Mouse (Mus musculus) heart, embryonic 12.5 days (tissue): ENCODE measurements at regions not wholly inside any gene's neighbourhood (a gene's known extent, or its start where the extent isn't known, plus 50 kb on each side); places are given as distances from the start of the nearest gene placed in this dataset.

Experiments used
- ATAC-seq: fragments of 200-750 bp; cut with Nextera tagmentation; 2 replicates; pipeline ENCODE4 v1.8.0; 2017; ENCODE audit warnings: moderate TSS enrichment, moderate library complexity; ENCODE audit not compliant: insufficient number of reproducible peaks, low FRiP score
- H3K27ac ChIP-seq: fragments of 300-500 bp; sonication (generic); 2 replicates; pipeline ENCODE4 v1.5.1; 2016; ENCODE audit warnings: mild to moderate bottlenecking, moderate library complexity; ENCODE audit not compliant: poor library complexity, severe bottlenecking
- H3K27me3 ChIP-seq: fragments of 300-500 bp; sonication (generic); replicated peaks from 2 replicates; pipeline ENCODE4 v1.6.1; 2016; ENCODE audit warnings: mild to moderate bottlenecking, moderate library complexity
- H3K36me3 ChIP-seq: fragments of 300-500 bp; sonication (generic); 2 replicates; pipeline ENCODE4 v1.6.1; 2016; ENCODE audit warnings: mild to moderate bottlenecking, moderate library complexity
- H3K4me1 ChIP-seq: fragments of 300-500 bp; sonication (generic); replicated peaks from 2 replicates; pipeline ENCODE4 v1.6.1; 2016; ENCODE audit warnings: mild to moderate bottlenecking
- H3K4me2 ChIP-seq: fragments of 300-500 bp; sonication (generic); 2 replicates; pipeline ENCODE4 v1.6.1; 2016; ENCODE audit warnings: mild to moderate bottlenecking, moderate library complexity
- H3K4me3 ChIP-seq: fragments of 300-500 bp; sonication (generic); 2 replicates; pipeline ENCODE4 v1.5.1; 2016; ENCODE audit warnings: mild to moderate bottlenecking
- H3K9ac ChIP-seq: fragments of 300-500 bp; sonication (generic); 2 replicates; pipeline ENCODE4 v1.6.1; 2016; ENCODE audit warnings: mild to moderate bottlenecking, moderate library complexity
- H3K9me3 ChIP-seq: fragments of 300-500 bp; sonication (generic); replicated peaks from 2 replicates; pipeline ENCODE4 v1.6.1; 2016; ENCODE audit warnings: mild to moderate bottlenecking, moderate library complexity
- WGBS: fragments of 180-500 bp; shearing (Covaris S2); methylation state at CpG from one replicate; pipeline ENCODE4 v1.1.7; 2016; 5-methylcytosine and 5-hydroxymethylcytosine counted together

DNA sequence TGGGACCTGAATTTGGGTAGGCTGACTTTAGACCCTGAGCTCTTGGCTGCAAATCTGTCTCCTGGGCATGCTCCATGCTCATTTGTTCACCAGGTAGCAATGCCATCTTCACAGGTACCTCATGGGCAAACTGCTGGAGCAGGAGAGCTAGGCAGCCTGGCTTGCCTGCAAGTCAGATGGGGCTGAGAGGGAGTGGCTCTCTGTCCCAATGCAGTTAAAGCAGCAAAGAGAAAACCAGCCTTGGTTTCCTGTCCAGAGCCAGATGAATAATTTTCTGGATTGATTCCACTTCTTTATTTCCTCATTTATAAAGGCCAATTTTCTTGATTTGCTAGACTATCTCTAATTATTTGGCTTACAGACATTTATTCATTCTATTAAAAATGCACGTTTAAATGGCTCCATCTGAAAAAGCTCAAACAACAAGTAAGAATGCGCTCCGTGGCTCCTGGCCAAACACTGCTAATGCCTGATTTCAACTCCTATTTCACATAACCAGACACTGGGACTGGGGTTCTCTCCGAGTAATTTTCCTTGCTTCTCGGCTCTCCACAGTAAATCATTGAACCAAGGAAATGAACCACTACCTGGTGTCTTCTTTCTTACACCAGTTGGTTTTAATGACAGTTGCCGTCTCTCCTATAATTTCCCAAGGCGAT lies 60.5 kb downstream of the Rsl24d1 start:
- peaks cover 19% of the 10 kb centered on the region for H3K9me3 ChIP-seq
- no peak overlapping the region for H3K9ac ChIP-seq
- H3K27me3 ChIP-seq, result no peaks in the 10 kb centered on the region
- H3K4me1 ChIP-seq, result no peaks in the 10 kb centered on the region
- H3K4me3 ChIP-seq, result no peak overlapping the region
- WGBS, result 79% methylated on average over 7 of the region's 7 CpGs
- ATAC-seq, result no peak
- no peaks in the 10 kb centered on the region for H3K36me3 ChIP-seq
- H3K4me2 ChIP-seq, result no peak overlapping the region
- H3K27ac ChIP-seq, result no peak overlapping the region

DNA sequence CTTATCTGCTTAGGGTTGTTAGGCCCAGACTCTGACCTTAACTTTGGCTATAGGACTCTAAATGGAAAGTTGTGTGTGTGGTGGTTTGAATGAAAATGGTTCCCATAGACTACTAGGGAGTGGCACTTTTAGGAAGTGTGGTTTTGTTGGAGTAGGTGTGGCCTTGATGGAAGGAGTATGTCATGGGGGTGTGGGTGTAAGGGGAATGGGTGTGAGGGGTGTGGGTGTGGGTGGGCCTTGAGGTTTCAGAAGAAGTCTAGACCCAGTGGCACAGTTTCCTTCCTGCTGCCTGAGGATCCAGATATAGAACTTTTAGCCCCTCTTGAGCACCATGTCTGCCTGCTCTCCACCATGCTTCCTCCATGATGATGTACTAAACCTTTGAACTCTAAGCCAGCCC lies 63.4 kb downstream of the Rsl24d1 start:
- Histone ChIP-seq H3K36me3 (no peaks in the 10 kb centered on the region), H3K9ac (no peak overlapping the region), H3K27ac (no peak overlapping the region), H3K9me3 (peaks cover 5% of the 10 kb centered on the region; the same call in 1 of the 2 replicates), H3K4me1 (0 out of 2 replicates have a peak, but pooled peaks cover 7% of the 10 kb centered on the region), H3K4me2 (no peak overlapping the region), H3K4me3 (no peak overlapping the region), H3K27me3 (no peaks in the 10 kb centered on the region)
- no peak for ATAC-seq

DNA sequence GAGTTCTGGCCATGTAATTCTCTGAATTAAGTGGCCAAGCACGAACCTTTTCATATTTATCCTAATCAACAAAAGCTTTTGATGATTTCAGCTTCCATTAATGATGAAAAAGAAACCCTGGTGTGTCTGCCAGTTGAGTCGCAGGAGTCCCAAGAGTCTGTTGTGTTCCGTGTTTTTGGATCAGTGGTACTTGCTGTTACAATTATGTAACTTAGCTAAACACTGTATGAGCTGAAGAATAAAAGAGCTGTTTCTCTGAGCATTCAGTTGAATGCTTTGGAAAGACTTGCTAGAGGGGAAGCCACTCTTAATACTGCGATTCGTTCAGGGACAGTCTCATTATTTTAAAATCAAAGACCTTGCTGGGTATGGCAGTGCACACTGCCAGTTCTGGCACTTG lies 70.1 kb downstream of the Rsl24d1 start:
- ATAC-seq, result no peak
- H3K4me3 ChIP-seq, result no peak overlapping the region
- 81% methylated on average over 5 of the region's 5 CpGs for WGBS
- no peaks in the 10 kb centered on the region for H3K27me3 ChIP-seq
- 0 out of 2 replicates have a peak, but pooled peaks cover 2% of the 10 kb centered on the region for H3K9me3 ChIP-seq
- H3K4me2 ChIP-seq, result no peak overlapping the region
- H3K4me1 ChIP-seq, result 0 out of 2 replicates have a peak, but pooled peaks cover 7% of the 10 kb centered on the region
- no peaks in the 10 kb centered on the region for H3K36me3 ChIP-seq
- no peak overlapping the region for H3K27ac ChIP-seq
- no peak overlapping the region for H3K9ac ChIP-seq

DNA sequence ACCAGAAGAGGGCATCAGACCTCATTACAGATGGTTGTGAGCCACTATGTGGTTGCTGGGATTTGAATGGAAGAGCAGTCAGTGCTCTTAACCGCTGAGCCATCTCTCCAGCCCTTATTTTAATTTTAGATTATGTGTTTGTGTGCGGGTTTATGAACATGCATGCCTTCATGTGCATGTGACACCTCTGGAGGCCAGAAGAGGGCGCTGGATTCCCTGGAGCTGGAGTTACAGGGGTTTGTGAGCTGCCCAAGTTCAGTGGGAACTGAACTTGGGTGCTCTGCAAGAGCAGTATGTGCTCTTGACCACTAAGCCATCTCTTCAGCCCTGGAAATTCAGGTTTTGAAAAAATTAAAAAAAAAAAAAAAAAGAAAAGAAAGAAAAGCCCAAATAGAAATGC lies 71.7 kb downstream of the Rsl24d1 start:
- WGBS, result 33% methylated on average over 3 of the region's 3 CpGs
- Histone ChIP-seq H3K27ac (no peak overlapping the region), H3K9ac (no peak overlapping the region), H3K27me3 (no peaks in the 10 kb centered on the region), H3K4me1 (0 out of 2 replicates have a peak, but pooled peaks cover 4% of the 10 kb centered on the region), H3K9me3 (0 out of 2 replicates have a peak, but pooled peaks cover 2% of the 10 kb centered on the region), H3K4me3 (no peak overlapping the region), H3K4me2 (no peak overlapping the region), H3K36me3 (no peaks in the 10 kb centered on the region)
- ATAC-seq, result no peak

DNA sequence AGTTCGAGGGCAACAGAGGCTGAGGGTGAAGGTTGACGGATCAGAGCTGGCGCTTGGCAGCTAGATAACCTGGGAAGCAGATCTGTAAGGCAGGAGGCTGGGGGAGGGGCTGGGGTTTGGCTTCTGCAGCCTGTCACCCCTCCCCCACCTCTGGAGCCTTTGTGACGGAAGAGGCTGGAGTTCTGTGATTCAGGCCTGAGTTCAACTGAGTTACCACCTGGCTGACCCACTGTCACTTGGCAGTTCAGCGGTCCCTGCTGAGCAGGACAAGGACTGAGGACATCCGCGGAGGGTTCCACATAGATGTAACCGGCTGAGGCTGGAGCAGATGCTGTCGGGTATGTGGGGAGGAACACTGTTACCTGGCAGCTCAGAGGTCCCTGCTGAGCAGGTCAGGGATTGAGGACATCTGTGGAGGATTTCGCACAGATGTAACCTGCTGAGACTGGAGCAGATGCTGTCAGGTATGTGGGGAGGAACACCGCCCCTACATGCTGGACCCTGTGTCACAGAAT lies 79.1 kb downstream of the Rsl24d1 start:
- peak overlapping the region; percentile 54 for H3K4me2 ChIP-seq
- H3K4me1 ChIP-seq, result peaks cover 6% of the 10 kb centered on the region; the same call in 1 of the 2 replicates
- H3K27ac ChIP-seq, result no peak overlapping the region
- H3K9ac ChIP-seq, result no peak overlapping the region
- no peak overlapping the region for H3K4me3 ChIP-seq
- H3K27me3 ChIP-seq, result no peaks in the 10 kb centered on the region
- peaks cover under 1% of the 10 kb centered on the region; the same call in 1 of the 2 replicates for H3K9me3 ChIP-seq
- ATAC-seq, result no peak
- H3K36me3 ChIP-seq, result no peaks in the 10 kb centered on the region
- WGBS, result 16% methylated on average over 11 of the region's 11 CpGs

DNA sequence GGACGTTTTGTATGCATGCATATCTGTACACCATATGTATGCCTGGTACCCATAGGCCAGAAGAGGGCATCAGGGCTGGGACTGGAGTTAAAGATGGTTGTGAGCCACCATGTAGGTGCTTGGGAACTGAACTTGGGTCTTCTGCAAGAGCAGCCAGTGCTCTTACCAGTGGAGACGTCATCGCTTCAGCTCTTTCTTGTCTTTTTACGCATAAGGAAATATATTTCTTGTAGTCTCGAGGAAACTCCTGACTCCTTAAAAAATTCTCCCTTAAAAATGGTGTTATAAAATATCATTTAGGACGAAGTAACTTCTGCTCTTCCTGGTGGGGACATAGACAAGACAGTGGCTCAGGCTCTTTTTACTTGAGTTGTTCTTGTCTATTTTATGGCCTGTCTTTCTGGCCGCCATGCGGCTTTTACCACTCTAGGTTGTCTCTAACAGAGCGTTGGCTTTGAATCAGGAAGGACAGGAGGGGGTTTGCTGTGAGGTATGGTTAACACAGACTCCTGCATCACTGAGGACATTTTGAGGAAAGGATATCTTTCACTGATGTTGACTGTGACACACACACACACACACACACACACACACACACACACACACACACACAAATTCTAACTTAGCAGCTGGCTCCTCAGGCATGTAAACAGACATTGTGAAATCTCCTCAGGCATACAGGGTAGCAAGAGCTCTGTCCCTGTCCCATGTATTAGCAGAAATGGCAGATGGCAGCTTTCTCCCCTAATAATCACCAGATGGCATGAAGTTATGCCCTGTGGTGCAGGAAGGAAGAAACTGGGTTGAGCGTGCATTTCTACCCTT lies 85.2 kb downstream of the Rsl24d1 start:
- no peak overlapping the region for H3K4me3 ChIP-seq
- peaks cover 4% of the 10 kb centered on the region for H3K9me3 ChIP-seq
- H3K27me3 ChIP-seq, result no peaks in the 10 kb centered on the region
- ATAC-seq, result no peak
- no peak overlapping the region for H3K27ac ChIP-seq
- no peak overlapping the region for H3K9ac ChIP-seq
- 80% methylated on average over 10 of the region's 10 CpGs for WGBS
- H3K36me3 ChIP-seq, result no peaks in the 10 kb centered on the region
- H3K4me2 ChIP-seq, result no peak overlapping the region
- no peaks in the 10 kb centered on the region for H3K4me1 ChIP-seq

DNA sequence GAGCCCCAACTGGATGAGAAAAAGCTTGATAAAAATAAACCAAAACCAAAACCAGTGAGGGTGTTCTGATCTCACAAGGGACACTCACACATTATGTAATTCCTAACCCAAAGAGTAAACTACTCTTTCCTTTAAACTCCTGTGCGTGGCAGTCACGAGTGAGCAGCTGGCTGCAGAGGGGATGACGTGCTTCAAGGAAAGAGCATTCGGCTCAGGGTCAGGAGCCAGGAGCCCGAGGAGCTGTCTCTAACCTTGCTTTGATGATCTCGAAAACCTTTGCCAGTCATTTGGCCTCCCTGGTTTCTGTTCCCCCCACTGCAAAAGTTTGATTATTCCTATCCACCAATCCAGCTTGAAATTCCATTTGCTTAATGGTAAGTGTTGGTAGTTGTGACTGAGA lies 109.9 kb downstream of the Rsl24d1 start:
- Histone ChIP-seq H3K4me1 (no peaks in the 10 kb centered on the region), H3K4me2 (no peak overlapping the region), H3K4me3 (no peak overlapping the region), H3K36me3 (no peaks in the 10 kb centered on the region), H3K9ac (no peak overlapping the region), H3K9me3 (no peaks in the 10 kb centered on the region), H3K27ac (no peak overlapping the region), H3K27me3 (no peaks in the 10 kb centered on the region)
- WGBS, result 53% methylated on average over 6 of the region's 6 CpGs
- ATAC-seq, result no peak

DNA sequence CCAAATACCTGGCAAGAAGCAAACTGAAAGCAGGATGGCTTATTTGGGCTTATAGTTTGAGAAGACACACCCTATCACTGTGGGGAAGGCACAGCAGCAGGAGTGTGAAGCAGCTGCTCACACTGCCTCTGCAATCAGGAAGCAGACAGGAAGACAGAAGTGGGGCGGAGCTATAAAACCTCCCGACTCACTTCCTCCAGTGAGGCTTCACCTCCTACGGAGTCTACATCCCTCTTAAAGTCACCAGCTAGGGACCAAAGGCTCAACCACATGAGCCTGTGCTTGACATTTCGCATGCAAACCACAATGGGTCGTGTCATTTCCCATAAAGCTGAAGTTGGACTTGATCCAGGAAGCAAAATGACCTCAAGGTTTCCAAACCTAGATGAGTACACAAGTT lies 127.0 kb downstream of the Rsl24d1 start:
- no peaks in the 10 kb centered on the region; the same call in 1 of the 2 replicates for H3K4me1 ChIP-seq
- H3K9me3 ChIP-seq, result no peaks in the 10 kb centered on the region
- no peaks in the 10 kb centered on the region for H3K27me3 ChIP-seq
- no peaks in the 10 kb centered on the region for H3K36me3 ChIP-seq
- WGBS, result 55% methylated on average over 5 of the region's 5 CpGs
- H3K27ac ChIP-seq, result no peak overlapping the region
- H3K4me2 ChIP-seq, result no peak overlapping the region
- no peak overlapping the region for H3K4me3 ChIP-seq
- no peak for ATAC-seq
- H3K9ac ChIP-seq, result no peak overlapping the region

DNA sequence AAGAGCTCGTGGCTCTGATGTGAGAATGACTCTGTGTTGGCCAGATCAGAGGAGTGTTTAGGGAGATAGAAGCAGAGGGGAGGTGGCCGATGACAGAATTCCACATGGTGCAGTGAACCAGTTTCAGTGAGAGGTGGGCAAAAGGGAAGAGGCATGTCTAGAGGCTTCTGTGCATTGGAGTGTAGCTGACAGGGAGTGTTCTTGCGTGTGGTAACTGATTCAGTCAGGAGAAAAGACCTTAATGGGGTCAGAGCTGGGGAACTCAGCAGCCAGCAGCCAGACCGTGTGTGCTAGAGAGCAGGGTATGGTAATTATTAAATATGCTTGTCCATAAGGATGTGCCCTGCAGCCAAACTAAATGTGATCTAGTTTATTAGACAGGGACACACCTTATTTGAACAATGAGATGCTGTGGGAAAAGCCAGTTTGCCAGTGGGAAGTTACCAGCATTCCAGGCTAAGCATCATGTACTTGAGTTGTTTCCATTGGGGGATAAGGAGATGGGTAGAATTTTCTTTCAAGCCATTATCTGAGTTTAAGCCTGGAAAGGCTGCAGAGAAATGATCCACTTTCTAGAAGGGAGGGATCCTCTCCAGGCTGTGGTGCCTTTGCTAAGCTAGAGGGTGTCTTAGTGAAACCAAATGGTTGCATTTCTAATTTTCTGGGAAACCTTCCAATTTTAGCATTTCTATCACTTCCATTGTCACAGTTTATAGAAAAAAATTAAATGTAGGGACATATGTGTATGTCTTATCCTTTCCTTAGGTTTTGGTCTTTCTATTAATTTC lies 129.5 kb downstream of the Rsl24d1 start:
- H3K9me3 ChIP-seq, result no peaks in the 10 kb centered on the region
- ATAC-seq, result no peak
- no peak overlapping the region for H3K4me3 ChIP-seq
- no peaks in the 10 kb centered on the region for H3K27me3 ChIP-seq
- H3K36me3 ChIP-seq, result no peaks in the 10 kb centered on the region
- H3K4me2 ChIP-seq, result no peak overlapping the region
- no peak overlapping the region for H3K27ac ChIP-seq
- H3K4me1 ChIP-seq, result peaks cover 8% of the 10 kb centered on the region
- WGBS, result 66% methylated on average over 4 of the region's 4 CpGs
- no peak overlapping the region for H3K9ac ChIP-seq

DNA sequence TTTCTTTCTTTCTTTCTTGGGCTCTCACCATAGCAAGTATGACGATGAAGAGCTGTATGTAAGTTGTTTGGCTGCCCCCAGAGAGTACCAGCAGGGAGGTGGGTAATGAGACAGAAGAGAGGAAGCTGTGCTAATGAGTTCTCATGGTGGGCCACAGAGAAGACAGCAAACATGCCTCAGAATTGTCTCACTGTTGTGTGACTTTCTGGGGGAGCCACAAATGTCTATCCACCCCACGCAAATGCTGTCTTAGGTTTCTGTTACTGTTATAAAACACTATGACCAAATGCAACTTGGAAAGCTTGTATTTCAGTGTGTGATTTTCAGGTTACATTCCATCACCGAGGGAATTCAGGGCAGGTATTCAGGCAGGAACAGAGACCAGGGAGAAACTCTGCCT lies 131.0 kb downstream of the Rsl24d1 start:
- Histone ChIP-seq H3K4me3 (no peak overlapping the region), H3K4me2 (no peak overlapping the region), H3K27me3 (no peaks in the 10 kb centered on the region), H3K27ac (no peak overlapping the region), H3K9ac (no peak overlapping the region), H3K36me3 (no peaks in the 10 kb centered on the region), H3K4me1 (peaks cover 8% of the 10 kb centered on the region), H3K9me3 (0 out of 2 replicates have a peak, but pooled peaks cover 4% of the 10 kb centered on the region)
- 66% methylated on average over 3 of the region's 3 CpGs for WGBS
- no peak for ATAC-seq

DNA sequence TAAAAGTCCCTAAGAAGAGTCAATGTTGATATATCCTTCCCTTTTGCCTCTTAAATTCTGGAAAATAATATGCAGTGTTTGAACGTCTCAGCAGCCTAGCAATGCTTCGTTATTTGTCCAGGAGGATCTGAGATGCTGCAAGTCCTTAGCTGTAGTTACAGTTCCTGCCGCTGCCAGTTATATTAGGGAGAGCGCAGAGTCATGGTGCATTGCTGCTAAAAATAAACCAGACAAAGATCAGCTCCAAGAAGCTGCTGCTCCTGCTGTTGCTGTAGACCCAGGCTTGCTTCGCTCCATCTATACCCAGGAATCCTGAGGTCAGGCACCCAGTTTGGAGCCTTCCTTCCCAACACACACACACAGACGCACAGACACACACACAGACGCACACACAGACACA lies 132.3 kb downstream of the Rsl24d1 start:
- Histone ChIP-seq H3K4me1 (peaks cover 8% of the 10 kb centered on the region), H3K9ac (no peak overlapping the region), H3K27ac (0 out of 2 replicates have a peak overlapping the region, but pooled peaks have one; percentile 33), H3K9me3 (peaks cover 4% of the 10 kb centered on the region; the same call in 1 of the 2 replicates), H3K4me3 (no peak overlapping the region), H3K4me2 (peak overlapping the region; percentile 36; the same call in 1 of the 2 replicates), H3K27me3 (no peaks in the 10 kb centered on the region), H3K36me3 (no peaks in the 10 kb centered on the region)
- 43% methylated on average over 7 of the region's 7 CpGs for WGBS
- no peak for ATAC-seq
